Mouse (Mus musculus): ENCODE measurements around the gene Dnajc12.
"Not testable (repeated sequence)": the region's sequence is repeated elsewhere in the genome, so short reads cannot be mapped to it uniquely, and the experiment has no call there.

The Dnajc12 gene

GRCm38 (mm10) chr10:63432099-63432498 lies 49.9 kb downstream of the Dnajc12 start:
- DNase-seq: no peak

GRCm38 (mm10) chr10:63432887-63433286 lies 50.6 kb downstream of the Dnajc12 start:
- DNase-seq: no peak

- DNase-seq: no peak
Measured at GRCm38 (mm10) chr10:63438736-63439262, 56.6 kb downstream of the Dnajc12 start.

DNA sequence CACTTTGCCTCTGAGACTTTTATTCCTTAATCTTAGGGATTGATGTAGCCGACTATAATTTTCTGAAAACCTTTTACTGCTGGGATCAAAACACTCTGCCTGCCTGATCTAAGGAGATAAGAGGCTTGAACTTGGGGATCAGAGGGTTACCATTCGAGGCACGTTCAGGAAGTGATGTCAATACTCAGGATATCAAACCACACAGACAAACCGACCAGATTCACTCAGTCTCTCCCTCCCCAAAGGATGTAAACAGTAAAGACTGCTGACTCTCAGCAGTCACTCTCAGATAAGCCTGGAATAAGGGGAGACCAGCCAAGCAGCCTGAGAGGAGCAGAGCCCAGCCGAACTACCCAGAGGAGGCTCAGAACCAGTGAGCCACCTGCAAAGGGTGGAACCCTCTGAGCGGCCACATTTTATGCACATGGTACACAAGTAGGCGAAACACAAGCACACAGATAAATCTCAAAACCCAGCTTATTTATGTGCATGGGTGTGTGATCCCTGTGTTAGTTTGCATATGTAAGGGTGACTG lies 57.5 kb downstream of the Dnajc12 start:
- no peak for DNase-seq

GRCm38 (mm10) chr10:63444602-63445387 lies 62.6 kb downstream of the Dnajc12 start:
- DNase-seq: not testable (repeated sequence)

- no peak for DNase-seq
Measured at GRCm38 (mm10) chr10:63453926-63454325, 71.7 kb downstream of the Dnajc12 start.

DNA sequence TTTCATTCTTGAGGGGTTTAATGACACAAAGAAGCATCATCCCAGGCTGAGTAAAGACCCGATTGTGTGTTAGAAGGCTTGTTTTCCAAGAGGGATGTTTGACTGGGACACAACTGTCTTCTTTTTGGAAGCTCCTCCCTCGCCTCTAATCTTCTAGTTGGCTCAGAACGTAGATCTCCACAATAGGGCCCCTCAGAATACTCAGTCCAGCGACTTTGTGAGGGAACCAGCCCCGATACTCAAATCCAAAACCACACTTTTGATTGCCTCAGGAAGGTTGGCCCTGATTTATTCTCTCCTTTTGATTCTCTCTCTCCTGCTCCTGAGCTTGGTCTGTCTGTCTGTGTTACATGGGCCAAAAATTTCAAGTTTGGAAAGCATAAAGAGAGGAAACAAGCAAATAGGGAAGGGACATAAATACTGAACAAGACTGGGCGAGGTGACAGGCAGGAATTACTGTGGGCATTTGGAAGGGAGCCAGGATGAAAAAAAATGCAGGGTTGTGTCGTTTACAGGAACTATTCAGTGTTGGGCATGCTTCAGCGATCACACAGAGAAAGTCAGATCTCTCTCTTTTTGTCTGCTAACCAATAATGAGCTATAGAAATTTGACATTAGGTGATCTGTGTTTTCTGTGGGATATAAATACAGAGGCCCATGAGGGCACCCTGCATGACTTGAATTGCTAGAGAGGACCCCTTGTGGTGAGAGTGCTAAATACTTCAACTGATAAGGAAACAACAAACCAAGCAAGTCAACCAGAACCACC lies 73.1 kb downstream of the Dnajc12 start:
- DNase-seq: no peak

DNA sequence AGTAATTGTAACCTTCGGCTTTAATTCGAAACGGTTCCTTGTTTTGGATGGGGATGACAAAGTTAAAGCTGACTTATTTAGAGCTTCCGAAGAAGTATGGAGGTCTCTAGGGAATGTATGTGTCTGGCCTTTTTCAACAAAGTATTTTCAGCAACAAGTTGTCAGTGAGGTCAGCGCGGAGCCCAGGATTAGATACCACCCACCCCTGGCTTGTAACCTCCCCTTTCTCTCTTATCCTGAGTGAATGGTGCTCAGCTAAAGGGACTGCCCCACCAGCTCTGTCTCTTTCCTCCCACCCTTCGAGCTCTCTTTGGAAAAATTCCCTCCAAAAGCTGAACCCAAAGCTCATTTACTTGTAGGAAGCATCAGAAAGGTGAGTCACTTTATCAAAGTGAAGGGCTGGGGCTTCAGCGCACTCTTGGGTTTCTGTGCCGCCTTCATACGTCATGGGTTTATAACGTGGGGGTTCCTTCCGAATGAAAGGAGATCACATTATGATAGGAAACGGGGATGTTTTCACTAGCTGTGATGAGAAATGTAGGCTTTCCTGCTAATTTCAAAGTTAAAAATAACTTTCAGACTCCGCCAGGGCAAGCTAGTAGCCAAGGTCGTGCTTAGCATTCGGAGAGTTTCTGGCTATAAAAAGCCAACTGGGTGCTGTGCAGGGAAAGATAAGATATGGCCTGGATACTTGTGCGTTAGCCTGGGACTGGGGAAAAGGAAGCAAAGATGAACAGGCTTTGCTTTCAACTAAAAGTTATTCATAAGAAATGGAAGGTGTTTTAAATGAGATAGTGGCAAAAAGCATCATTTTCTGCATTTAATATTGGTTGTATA lies 75.3 kb downstream of the Dnajc12 start:
- DNase-seq: no peak
